Mouse (Mus musculus): ENCODE results near the gene Slc30a2. TPM values are rescaled to one million over a fixed set of nuclear protein-coding genes. Genes with fewer than 3 reads are reported as not detected.
A peak's percentile ranks its signal among the peaks of the same experiment; 100 is the strongest.

Gene Slc30a2
- polyA plus RNA-seq, 1 experiment from 2014 or later, result not detected

GRCm38 (mm10) chr4:134392595-134392994, 49.6 kb downstream of the Slc30a2 start:
- no peak for DNase-seq

GRCm38 (mm10) chr4:134393026-134393425, 50.0 kb downstream of the Slc30a2 start:
- 25% methylated on average over 12 of the region's 12 CpGs for whole genome bisulfite sequencing (ENCODE audit: insufficient replicate concordance)
- TF ChIP-seq EP300 (IDR thresholded peaks at IDR 0.05; ENCODE audit: low read depth) (no peak), CTCF (IDR thresholded peaks at IDR 0.05; ENCODE audit: low read depth) (peak; percentile 41; the same call in 1 of the 2 replicates)
- Histone ChIP-seq H3K27me3 (ENCODE audit: insufficient read depth, low read length) (no peaks in the 10 kb centered on the region), H3K4me2 (ENCODE audit: low read depth, low read length) (no peak overlapping the region), H3K4me1 (ENCODE audit: insufficient read depth) (no peaks in the 10 kb centered on the region), H3K27ac (ENCODE audit: low read depth) (no peak overlapping the region), H3K9me3 (ENCODE audit: low read length) (peaks cover 4% of the 10 kb centered on the region), H3K36me3 (replicated peaks; ENCODE audit: insufficient read depth, low read length) (no peaks in the 10 kb centered on the region), H3K4me3 (ENCODE audit: low read depth, low read length) (no peak overlapping the region), H3K9ac (replicated peaks) (no peak overlapping the region)
- DNase-seq, result no peak
- no peak for ATAC-seq

More at GRCm38 (mm10) chr4:134392595-134392994, 49.6 kb downstream of the Slc30a2 start:
- Histone ChIP-seq H3K27ac (ENCODE audit: low read depth) (no peak overlapping the region), H3K4me1 (ENCODE audit: insufficient read depth) (no peaks in the 10 kb centered on the region), H3K4me3 (ENCODE audit: low read depth, low read length) (no peak overlapping the region), H3K9ac (replicated peaks) (no peak overlapping the region), H3K36me3 (replicated peaks; ENCODE audit: insufficient read depth, low read length) (no peaks in the 10 kb centered on the region), H3K9me3 (ENCODE audit: low read length) (peaks cover 4% of the 10 kb centered on the region), H3K4me2 (ENCODE audit: low read depth, low read length) (no peak overlapping the region), H3K27me3 (ENCODE audit: insufficient read depth, low read length) (no peaks in the 10 kb centered on the region)
- ATAC-seq, result no peak
- TF ChIP-seq CTCF (IDR thresholded peaks at IDR 0.05; ENCODE audit: low read depth) (no peak), EP300 (IDR thresholded peaks at IDR 0.05; ENCODE audit: low read depth) (no peak)
- 27% methylated on average over 8 of the region's 8 CpGs for WGBS (ENCODE audit: insufficient replicate concordance)

GRCm38 (mm10) chr4:134395142-134395541, 52.2 kb downstream of the Slc30a2 start:
- TF ChIP-seq EP300 (IDR thresholded peaks at IDR 0.05; ENCODE audit: low read depth) (no peak), CTCF (IDR thresholded peaks at IDR 0.05; ENCODE audit: low read depth) (no peak)
- H3K4me3 ChIP-seq (ENCODE audit: low read depth, low read length), result no peak overlapping the region
- H3K27ac ChIP-seq (ENCODE audit: low read depth), result no peak overlapping the region
- H3K4me2 ChIP-seq (ENCODE audit: low read depth, low read length), result no peak overlapping the region
- 82% methylated on average over 7 of the region's 7 CpGs for WGBS (ENCODE audit: insufficient replicate concordance)
- DNase-seq, result no peak
- no peaks in the 10 kb centered on the region for H3K27me3 ChIP-seq (ENCODE audit: insufficient read depth, low read length)
- no peak overlapping the region for H3K9ac ChIP-seq (replicated peaks)
- no peaks in the 10 kb centered on the region for H3K36me3 ChIP-seq (replicated peaks; ENCODE audit: insufficient read depth, low read length)
- H3K9me3 ChIP-seq (ENCODE audit: low read length), result peaks cover 4% of the 10 kb centered on the region
- H3K4me1 ChIP-seq (ENCODE audit: insufficient read depth), result no peaks in the 10 kb centered on the region
- ATAC-seq, result no peak

- no peaks in the 10 kb centered on the region for H3K27me3 ChIP-seq (ENCODE audit: insufficient read depth, low read length)
- peak; percentile 95 for ATAC-seq
- 1% methylated on average over 31 of the region's 31 CpGs for WGBS (ENCODE audit: insufficient replicate concordance)
Observed at GRCm38 (mm10) chr4:134395977-134396825, 53.2 kb downstream of the Slc30a2 start, which contains the start of gene Pafah2. Gene Pafah2 (plus strand): TSS chr4:134396320.

GRCm38 (mm10) chr4:134397121-134397520, 54.1 kb downstream of the Slc30a2 start:
- H3K9ac ChIP-seq (replicated peaks), result peak overlapping the region; percentile 24; the same call in 1 of the 2 replicates
- no peaks in the 10 kb centered on the region for H3K9me3 ChIP-seq (ENCODE audit: low read length)
- no peaks in the 10 kb centered on the region for H3K36me3 ChIP-seq (replicated peaks; ENCODE audit: insufficient read depth, low read length)
- peak overlapping the region; percentile 56 for H3K4me3 ChIP-seq (ENCODE audit: low read depth, low read length)
- 24% methylated on average over 7 of the region's 7 CpGs for WGBS (ENCODE audit: insufficient replicate concordance)
- ATAC-seq (peak; percentile 63), DNase-seq (peak; percentile 73)
- peaks cover 16% of the 10 kb centered on the region for H3K4me1 ChIP-seq (ENCODE audit: insufficient read depth)
- H3K27ac ChIP-seq (ENCODE audit: low read depth), result peak overlapping the region; percentile 96
- TF ChIP-seq CTCF (IDR thresholded peaks at IDR 0.05; ENCODE audit: low read depth) (no peak), EP300 (IDR thresholded peaks at IDR 0.05; ENCODE audit: low read depth) (peak; percentile 80)
- peak overlapping the region; percentile 80 for H3K4me2 ChIP-seq (ENCODE audit: low read depth, low read length)
- no peaks in the 10 kb centered on the region for H3K27me3 ChIP-seq (ENCODE audit: insufficient read depth, low read length)

More at GRCm38 (mm10) chr4:134395977-134396825, 53.2 kb downstream of the Slc30a2 start, which contains the start of gene Pafah2:
- peak; percentile 89 for DNase-seq
- H3K4me1 ChIP-seq (ENCODE audit: insufficient read depth), result peaks cover 6% of the 10 kb centered on the region
- peak within 1 kb of the TSS; percentile 56 for H3K4me3 ChIP-seq (ENCODE audit: low read depth, low read length)
- peak; percentile 99 for TF ChIP-seq CTCF (IDR thresholded peaks at IDR 0.05; ENCODE audit: low read depth)
- TF ChIP-seq EP300 (IDR thresholded peaks at IDR 0.05; ENCODE audit: low read depth), result peak; percentile 73
- peak within 1 kb of the TSS; percentile 80 for H3K4me2 ChIP-seq (ENCODE audit: low read depth, low read length)
- peak within 1 kb of the TSS; percentile 65 for H3K9ac ChIP-seq (replicated peaks)
- H3K9me3 ChIP-seq (ENCODE audit: low read length), result peaks cover 4% of the 10 kb centered on the region
- peak within 1 kb of the TSS; percentile 96 for H3K27ac ChIP-seq (ENCODE audit: low read depth)
- no peaks in the 10 kb centered on the region for H3K36me3 ChIP-seq (replicated peaks; ENCODE audit: insufficient read depth, low read length)

GRCm38 (mm10) chr4:134397732-134398131, 54.8 kb downstream of the Slc30a2 start:
- no peak for DNase-seq
- H3K4me1 ChIP-seq (ENCODE audit: insufficient read depth), result peaks cover 22% of the 10 kb centered on the region
- H3K36me3 ChIP-seq (replicated peaks; ENCODE audit: insufficient read depth, low read length), result no peaks in the 10 kb centered on the region
- H3K9me3 ChIP-seq (ENCODE audit: low read length), result no peaks in the 10 kb centered on the region
- no peak for ATAC-seq
- H3K27ac ChIP-seq (ENCODE audit: low read depth), result peak overlapping the region; percentile 96
- no peaks in the 10 kb centered on the region for H3K27me3 ChIP-seq (ENCODE audit: insufficient read depth, low read length)
- H3K4me3 ChIP-seq (ENCODE audit: low read depth, low read length), result peak overlapping the region; percentile 56
- peak overlapping the region; percentile 80 for H3K4me2 ChIP-seq (ENCODE audit: low read depth, low read length)
- no peak overlapping the region for H3K9ac ChIP-seq (replicated peaks)
- TF ChIP-seq CTCF (IDR thresholded peaks at IDR 0.05; ENCODE audit: low read depth), result no peak
- TF ChIP-seq EP300 (IDR thresholded peaks at IDR 0.05; ENCODE audit: low read depth), result no peak
- WGBS (ENCODE audit: insufficient replicate concordance), result 75% methylated on average over 9 of the region's 9 CpGs
